Mouse (Mus musculus): ENCODE data around the gene E130308A19Rik.
"Not testable (repeated sequence)": the region's sequence is repeated elsewhere in the genome, so short reads cannot be mapped to it uniquely, and the experiment has no call there.

E130308A19Rik gene

DNA sequence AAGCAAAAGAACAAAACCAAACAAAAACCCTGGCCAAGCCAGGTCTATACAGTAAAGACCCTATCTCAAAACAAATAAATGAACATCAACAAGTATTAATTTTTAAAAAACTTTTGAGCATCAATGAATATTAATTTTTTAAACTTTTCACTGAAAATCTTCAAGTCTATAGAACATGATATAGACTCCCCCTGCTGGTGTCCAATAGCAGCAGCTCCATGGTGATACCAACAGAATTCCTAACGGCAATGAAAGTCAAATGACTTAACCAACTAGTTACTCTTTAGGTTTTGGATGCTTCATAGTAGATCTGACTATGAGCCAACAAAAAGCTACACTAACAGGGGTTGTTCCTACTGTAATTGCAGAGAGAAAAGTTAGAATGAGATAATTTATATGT lies 154.6 kb downstream of the E130308A19Rik start:
- no peak for DNase-seq (ENCODE audit: inconsistent age in 2 of 2, low spot score in 1 of 2)

DNA sequence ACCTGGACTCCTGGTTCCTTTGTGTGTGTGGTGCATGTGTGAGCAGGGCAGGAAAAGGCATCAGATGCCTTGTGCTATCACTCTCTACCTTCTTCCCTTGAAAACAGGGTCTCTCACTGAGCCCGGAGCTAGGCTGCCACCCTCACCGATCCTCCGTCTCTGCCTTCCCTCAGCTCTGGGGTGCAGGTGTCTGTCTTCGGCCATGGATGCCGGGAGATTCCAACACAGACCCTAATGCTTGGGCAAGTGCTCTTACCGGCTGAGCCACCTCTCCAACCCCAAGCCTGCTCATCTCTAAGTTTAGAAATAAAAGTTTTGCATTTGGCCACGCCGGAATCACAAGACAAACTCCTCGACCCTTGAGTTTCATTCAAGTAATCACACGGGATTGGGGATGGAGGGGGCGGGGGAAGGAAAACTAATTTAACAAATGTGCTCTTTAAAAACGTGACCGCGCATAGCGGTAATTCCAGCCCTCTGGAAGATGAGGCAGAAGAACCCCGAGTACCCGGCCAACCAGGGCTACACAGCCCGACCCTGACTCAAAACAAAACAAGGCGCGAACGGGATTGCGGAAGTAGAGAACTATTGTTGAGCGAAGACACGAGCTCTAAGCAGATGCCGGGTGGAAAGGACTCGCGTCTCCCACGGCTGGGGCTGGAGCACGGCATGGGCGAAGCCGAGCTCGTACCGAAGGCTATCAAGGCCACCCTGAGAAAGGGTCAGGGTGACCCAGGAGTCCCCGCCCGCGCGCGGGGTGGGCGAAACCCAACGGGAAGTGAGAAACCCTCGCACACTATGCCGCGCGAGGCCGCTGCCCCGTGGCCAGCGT lies 157.1 kb downstream of the E130308A19Rik start:
- no peak for DNase-seq (ENCODE audit: inconsistent age in 2 of 2, low spot score in 1 of 2)

DNA sequence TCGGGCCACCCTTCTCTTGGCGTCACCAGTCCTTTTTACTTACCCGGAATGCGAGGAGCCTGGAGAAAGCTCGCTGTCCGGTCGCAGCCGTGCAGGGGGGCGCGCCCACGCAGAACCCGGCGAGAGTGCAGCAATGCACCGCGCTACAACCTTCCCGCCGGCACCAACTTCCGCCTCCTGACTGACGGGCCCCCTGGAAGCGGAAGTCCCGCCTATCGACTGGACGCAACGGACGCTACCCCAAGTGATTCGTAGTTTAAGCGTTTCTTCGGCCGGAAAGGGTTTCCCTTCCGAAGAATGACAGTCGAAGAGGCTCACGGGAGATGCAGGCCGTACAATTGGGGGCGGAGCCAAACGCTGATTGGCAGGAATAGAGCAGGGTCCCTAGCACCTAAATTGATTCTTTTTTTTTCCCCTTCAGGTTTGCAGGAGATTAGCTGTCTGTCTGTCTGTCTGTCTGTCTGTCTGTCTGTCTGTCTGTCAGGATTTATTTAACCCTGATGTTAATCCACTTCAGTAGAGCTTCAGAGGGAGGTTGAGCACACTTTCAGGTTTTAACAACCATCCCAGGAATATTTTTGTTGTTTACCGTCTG lies 157.8 kb downstream of the E130308A19Rik start:
- peak; percentile 97 to 98 for DNase-seq (ENCODE audit: inconsistent age in 2 of 2, low spot score in 1 of 2)

DNA sequence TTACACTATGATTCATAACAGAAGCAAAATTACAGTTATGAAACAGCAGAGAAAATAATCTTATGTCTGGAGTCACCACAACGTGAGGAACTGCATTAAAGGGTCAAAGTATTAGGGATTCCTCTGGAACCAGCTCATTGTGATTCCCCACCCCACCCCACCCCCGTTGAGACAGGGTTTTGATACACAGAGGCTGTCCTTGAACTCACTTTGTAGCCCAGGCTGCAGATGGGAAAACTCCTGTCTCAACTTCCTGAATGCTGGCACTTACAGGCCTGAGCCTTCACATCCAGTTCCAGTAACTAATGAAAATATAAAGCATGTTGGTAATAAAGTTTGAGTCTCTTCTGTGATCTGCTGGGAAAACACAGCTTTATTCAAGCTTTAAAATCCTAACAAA lies 159.4 kb downstream of the E130308A19Rik start:
- no peak for DNase-seq (ENCODE audit: inconsistent age in 2 of 2, low spot score in 1 of 2)

DNA sequence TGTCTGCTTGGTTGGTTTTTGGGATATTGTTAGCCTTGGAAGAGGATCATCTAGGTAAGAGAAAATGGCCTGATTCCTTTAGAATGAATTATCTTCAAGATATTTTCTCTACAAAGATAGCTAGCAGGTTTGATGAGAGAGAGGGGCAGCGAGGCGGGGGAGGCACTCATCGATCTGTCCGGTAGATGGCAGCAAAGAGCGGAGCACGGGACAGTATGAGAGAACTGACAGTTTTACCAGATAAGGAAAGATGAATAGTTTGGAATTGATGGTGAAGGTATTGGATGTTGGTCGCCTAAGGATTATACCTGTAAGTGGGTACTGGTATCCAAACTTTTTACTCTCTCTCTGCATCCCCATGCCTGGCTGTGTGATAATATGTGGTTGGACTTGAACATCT lies 160.7 kb downstream of the E130308A19Rik start:
- peak; percentile 62 to 90 for DNase-seq (ENCODE audit: inconsistent age in 2 of 2, low spot score in 1 of 2)

DNA sequence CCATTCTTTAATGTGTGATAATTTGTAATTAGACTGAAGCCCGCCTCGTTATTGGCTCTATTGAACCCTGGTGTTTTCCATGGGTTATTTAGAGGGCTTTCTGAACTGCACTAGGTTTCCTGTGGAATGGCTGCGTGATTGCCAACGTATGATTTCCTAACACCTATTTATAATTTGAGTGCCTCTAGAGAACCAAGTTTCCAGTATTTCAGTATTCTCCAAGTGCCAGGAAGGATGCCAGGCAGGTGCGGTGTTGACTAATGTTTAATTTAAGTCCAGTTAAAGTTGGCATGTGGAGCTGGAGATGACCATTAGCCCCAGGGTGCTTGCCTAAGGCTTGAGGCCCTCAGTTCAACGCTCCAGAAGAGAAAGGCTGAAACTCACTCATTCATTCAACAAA lies 161.1 kb downstream of the E130308A19Rik start:
- no peak for DNase-seq (ENCODE audit: inconsistent age in 2 of 2, low spot score in 1 of 2)

DNA sequence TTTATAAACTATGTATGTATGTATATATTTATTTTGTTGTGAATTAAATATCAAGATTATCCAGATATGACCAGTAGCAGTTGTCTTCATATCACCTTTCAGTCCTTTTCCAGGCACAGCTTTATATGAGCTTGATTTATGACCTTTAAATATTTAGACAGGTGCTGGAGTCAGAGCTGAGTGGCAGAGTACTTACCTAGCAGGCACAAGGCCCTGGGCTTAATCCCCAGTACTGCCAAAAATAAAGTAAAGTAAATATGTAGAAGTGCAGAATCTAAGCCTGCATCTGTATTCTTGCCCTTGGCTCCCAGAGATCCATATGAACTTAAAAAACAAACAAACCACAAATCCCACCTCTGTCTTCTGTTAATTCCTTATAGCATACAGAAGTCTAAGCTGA lies 163.0 kb downstream of the E130308A19Rik start:
- DNase-seq (ENCODE audit: inconsistent age in 2 of 2, low spot score in 1 of 2) = no peak

DNA sequence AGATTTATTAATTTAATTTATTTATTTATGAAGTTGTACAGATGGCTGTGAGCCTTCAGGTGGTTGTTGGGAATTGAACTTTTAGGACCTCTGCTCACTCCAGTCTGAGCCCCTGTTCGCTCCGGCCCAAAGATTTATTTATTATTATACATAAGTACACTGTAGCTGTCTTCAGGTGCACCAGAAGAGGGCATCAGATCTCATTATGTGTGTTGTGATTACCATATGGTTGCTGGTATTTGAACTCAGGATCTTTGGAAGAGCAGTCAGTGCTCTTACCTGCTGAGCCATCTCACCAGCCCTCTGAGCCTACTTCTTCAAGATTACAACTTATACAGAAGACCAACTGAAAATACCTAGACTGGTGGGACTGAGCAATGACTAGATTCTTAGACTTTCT lies 167.6 kb downstream of the E130308A19Rik start:
- DNase-seq (ENCODE audit: inconsistent age in 2 of 2, low spot score in 1 of 2) = not testable (repeated sequence)

DNA sequence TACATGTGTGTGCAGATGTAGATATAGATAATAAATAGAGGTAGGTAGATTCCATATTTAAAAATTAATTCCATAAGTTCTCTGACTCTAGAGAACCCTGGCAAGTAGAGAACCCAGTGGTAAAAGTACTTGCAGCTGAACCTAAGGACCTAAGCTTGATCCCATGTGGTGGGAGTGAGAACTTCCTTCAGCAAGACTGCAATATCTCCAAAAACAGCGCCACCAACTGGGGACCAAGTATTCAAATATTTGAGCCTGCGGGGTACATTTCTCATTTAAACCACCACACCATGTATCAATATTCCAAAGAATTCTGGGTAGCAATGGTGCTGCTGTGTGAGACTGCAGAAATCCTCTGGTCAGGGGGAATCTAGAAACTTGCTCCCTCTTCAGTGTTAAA lies 168.1 kb downstream of the E130308A19Rik start:
- no peak for DNase-seq (ENCODE audit: inconsistent age in 2 of 2, low spot score in 1 of 2)

DNA sequence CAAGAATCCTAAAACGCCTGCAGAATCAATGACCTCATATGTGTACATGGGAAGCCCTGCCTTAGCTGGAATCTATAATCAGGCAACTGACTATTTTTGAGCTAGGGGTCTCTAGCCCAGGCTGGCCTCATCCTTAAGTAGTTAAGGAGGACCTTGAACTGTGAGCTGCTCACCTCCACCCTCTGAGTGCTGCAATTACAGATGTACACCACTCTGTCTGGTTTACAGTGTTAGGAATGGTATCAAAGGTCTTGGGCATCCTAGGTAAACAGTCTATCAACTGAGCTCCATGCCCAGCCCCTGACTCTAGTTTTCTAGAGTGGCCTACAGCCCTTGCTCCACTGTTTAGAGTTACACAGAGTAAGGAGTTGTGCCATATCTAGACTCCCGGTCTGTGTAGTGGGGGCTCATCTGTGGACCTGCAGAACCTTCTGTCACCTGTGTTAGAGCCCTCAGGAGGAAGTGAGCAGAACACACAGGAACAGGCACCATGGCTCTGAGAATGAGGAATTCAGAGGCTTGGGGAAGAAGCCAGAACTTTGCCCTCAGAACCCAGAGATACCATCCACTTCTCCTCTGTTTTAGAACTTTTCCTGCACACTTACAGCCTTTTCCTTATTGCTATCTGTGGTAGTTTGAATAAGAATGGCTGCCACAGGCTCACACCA lies 169.9 kb downstream of the E130308A19Rik start:
- no peak for DNase-seq (ENCODE audit: inconsistent age in 2 of 2, low spot score in 1 of 2)

DNA sequence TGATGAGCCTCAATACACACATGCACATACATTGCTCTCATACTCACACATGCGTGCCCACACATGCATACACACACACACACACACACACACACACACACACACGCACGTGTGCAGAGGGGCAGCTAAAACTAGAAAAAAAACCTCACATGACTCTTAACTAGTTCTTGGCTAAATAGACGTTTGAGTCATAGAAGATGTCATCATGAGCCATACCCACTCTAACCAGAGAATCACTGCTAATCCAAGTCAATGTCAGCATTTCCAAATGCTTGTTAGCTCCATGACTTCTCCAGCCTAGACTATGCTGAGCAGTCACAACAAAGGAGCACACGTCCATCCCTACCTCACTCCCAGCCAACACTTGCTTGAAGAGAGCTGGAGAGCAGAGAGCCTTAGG lies 174.2 kb downstream of the E130308A19Rik start:
- DNase-seq (ENCODE audit: inconsistent age in 2 of 2, low spot score in 1 of 2) = no peak

DNA sequence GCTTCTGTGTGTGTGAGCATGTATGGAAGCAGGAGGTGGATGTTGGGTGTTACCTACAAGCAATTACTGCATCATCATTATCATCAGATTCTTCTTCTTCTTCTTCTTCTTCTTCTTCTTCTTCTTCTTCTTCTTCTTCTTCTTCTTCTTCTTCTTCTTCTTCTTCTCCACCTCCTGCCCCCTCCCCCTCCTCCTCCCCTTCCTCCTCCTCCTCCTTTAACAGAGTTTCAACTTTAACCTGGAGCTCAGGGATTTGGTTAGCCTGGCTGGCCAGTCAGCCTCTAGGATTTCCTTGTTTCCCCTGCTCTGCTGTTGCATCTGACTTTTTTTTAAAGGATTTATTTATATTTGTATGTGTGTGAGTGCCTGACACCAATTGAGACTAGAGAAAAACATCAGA lies 175.5 kb downstream of the E130308A19Rik start, which contains the start of gene Inip:
Inip (minus strand) TSS at position 101 of the 400 bp plus-strand sequence.
- DNase-seq (ENCODE audit: inconsistent age in 2 of 2, low spot score in 1 of 2) = no peak

DNA sequence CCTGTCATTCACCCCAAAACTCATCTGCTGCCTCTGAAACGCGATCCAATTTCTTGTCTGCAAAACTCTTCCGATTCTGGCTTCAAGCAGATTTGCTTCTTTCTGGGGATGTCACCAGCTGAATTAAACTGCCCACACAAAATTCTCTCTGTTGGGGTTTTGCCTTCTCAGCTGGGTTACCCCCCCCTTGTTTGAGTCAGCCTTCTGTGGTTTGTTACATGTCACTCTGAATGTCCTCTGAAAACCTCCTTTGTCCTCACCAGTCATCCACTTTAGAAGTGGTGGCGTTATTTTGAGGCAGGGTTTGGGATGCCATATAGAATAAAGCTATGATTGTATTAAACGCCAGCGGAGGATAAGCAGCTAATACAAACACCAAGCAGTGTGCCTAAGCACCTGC lies 176.1 kb downstream of the E130308A19Rik start:
- no peak for DNase-seq (ENCODE audit: inconsistent age in 2 of 2, low spot score in 1 of 2)

DNA sequence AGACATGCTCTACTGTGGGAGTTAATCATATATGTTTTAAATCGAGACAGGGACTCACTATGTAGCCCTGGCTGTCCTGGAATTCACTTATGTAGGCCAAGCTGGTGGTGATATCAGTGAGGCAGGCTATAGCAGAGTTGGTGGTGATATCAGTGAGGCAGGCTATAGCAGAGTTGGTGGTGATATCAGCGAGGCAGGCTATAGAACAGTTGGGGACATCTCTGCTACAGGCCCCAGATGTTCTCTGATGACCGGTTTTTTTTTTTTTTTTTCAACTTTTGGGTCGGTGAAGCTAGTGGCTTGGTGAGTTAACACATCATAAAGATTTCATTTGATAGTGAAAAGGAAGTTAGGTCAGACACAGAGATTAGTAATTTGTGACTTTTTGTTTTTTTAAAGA lies 176.8 kb downstream of the E130308A19Rik start:
- DNase-seq (ENCODE audit: inconsistent age in 2 of 2, low spot score in 1 of 2) = no peak

DNA sequence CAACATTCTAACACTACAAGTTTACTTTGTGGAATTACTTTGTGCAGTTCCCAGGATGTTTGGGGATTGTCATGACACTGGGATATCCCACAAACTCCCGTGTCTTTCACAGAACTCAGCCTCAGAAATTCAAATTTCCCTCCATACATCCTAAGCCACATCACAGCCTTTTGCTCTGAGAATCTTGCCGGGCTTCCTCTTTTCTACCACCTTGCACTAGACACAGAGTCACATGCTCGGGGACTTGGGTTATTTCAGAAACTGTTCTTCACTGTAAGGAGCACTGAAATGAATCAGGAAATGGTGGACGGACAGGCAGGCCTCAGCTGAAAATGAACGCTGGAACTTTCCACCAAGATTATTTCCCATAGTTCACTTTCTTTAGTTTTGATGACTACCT lies 177.3 kb downstream of the E130308A19Rik start:
- DNase-seq (ENCODE audit: inconsistent age in 2 of 2, low spot score in 1 of 2) = no peak

DNA sequence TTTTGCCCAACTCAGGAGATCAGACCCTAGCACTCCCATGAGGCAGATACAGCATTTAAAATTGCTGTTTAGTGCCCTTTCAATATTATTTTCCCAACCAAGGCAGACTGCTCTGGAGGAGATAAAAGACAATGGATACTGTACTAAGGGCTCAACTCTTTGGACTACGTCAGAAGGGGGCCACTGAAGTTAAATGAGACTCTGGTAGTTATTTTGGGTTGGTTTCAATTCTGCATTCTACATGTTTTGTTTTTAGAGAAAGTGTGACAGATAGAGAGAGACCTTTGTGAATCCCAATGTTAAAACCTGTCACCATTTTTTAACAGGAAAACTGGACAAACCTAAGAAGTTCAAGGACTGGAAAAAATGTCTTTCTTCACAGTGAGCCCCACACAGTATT lies 178.7 kb downstream of the E130308A19Rik start:
- no peak for DNase-seq (ENCODE audit: inconsistent age in 2 of 2, low spot score in 1 of 2)

DNA sequence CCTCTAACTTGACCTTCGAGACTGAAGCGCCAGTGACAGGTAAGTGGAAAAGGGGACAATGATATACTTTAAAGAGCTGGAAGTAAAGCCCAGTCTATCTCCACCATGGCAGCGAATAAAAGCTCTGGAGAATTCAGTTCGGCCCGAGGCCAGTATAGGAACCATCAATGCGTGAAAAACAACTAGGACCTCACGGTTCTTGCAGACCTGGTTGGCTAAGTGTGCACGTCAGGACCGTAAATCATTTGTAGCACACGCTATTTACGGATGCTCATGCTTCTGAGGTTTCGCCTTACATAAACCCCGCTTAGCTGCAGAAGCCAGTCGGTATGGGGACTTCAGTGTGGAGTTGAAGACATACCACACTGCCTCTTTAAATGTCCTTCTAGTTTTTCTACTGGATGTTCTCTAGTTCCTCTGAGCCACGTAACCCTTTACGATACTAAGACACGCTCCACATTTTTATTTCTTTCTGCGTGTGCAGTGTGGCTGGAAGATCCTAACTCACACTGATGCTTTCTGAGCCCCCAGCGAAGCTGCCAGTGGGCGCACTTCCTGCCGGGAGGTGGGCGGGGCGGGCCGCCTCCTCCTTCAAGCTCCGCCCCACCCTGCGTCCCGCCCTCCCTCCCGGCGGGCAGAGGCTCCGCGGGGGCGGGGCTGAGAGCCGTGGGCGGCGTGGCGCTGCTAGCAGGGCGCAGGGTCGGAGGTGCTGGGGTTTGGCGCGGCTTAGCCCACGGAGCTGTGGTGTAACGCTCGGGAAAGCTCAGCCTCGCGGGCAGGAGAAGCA lies 179.4 kb downstream of the E130308A19Rik start, which contains the start of gene Snx30:
Snx30 (plus strand) TSS at position 660 of the 787 bp plus-strand sequence.
- DNase-seq (ENCODE audit: inconsistent age in 2 of 2, low spot score in 1 of 2) = peak; percentile 92 to 97

DNA sequence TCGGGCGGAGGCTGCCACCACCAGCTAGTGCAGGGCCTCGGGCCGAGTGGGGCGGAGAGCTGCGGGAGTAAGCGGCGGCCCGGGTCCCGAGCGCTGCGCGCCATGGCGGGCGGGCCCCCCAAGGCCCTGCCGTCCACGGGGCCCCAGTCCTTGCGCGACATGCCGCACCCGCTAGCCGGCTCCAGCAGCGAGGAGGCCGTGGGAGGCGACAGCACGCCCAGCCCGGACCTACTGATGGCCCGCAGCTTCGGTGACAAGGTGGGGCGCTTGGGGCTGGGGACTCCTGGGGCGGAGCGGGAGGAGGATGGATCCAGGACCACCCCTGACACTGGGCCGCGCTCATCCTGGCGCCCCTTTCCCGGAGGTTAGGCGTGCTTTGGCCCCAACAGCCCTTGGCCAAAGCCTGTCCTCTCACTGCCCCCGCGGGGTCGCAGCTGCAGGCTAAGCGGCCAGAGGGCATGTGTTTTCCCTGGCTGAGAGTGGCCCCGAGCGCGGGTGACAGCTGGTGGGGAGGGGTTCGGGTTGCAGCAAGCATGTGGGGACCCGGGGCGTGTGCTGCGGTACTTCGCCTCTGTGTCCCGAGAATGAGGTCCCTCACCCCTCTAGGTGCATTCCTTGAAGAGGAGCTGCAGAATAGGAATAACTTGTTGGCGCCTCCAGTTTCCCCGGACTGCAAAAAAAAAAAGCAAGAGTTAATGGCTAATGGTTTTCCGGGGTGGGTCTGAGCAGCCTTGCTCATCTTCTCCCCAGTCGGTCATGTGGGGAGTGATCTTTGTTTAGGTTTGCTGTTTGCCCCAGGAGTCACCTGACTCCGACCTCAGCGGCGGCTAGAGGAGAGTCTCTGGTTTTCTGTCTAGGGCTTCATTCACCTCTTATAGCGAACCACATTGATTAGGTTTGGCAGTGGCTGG lies 180.2 kb downstream of the E130308A19Rik start:
- peak; percentile 43 to 70 for DNase-seq (ENCODE audit: inconsistent age in 2 of 2, low spot score in 1 of 2)

DNA sequence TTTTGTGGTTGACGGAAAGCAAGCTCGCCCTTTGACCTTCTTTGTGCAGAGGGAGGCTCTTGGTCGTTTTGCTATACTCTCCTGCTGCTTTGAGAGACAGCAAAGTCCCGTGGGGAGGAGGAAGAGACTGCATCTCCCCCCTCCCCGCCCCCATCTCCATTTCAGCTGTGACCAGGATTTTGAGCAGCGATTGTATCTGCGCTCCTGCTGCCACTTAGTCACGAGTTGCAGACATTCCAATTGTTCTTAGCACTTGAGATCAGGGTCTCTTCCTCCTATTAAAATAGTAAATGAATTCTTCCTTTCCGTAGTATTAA lies 180.8 kb downstream of the E130308A19Rik start:
- no peak for DNase-seq (ENCODE audit: inconsistent age in 2 of 2, low spot score in 1 of 2)

DNA sequence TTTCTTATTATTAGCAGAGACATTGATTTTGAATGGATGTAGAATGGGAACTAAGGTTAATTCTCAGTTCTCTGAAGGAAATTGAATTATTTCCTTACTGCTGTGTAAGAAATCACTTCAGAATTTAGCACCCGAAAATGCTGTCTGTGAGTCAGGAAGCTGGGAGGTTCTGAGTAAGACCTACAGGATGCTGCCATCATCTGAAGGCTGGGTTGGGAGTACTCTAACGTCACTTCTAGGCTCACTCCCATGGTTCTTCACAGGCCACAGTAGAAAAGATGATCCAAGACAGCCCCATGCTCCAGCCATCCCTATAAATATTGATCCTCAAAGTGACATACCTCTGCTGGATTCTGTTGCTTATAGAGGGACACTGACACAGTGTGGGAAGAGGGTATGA lies 181.5 kb downstream of the E130308A19Rik start:
- no peak for DNase-seq (ENCODE audit: inconsistent age in 2 of 2, low spot score in 1 of 2)

Data from adrenal gland, adult (tissue).